Comparison of ENCODE assay signal across 18 mouse cellular contexts in genomic region chr10:94524966-94525365, GRCm38 (mm10).
A peak's percentile ranks its signal among the peaks of the same experiment; 100 is the strongest.
DNase-seq lines count a peak whose midpoint lies in the region; ATAC-seq lines count a peak whose summit lies in the region.
"Had no signal": no experiment of that assay in that cellular context is flagged by ENCODE, and none has a peak within 500 bp of the region (broad histone marks: within the 10 kb centered on the region; RNA-seq: fewer than 3 reads in every experiment).

No protein-coding gene starts in this region.

- no peaks in the 10 kb centered on the region for H3K27me3 ChIP-seq in heart, embryonic 10.5 days (ENCODE audit: insufficient read depth, poor library complexity, severe bottlenecking)
- H3K27me3 ChIP-seq in stomach, embryonic 16.5 days (ENCODE audit: control insufficient read depth, insufficient read depth, low read length), result no peaks in the 10 kb centered on the region
- no peaks in the 10 kb centered on the region for H3K27me3 ChIP-seq in midbrain, embryonic 15.5 days (replicated peaks)
- H3K27me3 ChIP-seq: embryonic facial prominence, embryonic 13.5 days; Patski had no signal

- peaks cover 65% of the 10 kb centered on the region for H3K4me1 ChIP-seq in heart, embryonic 10.5 days
- H3K4me1 ChIP-seq in stomach, embryonic 16.5 days (ENCODE audit: control insufficient read depth, insufficient read depth, low read length), result peaks cover 17% of the 10 kb centered on the region; the same call in 1 of the 2 replicates
- peaks cover 17% of the 10 kb centered on the region for H3K4me1 ChIP-seq in midbrain, embryonic 15.5 days

- H3K4me2 ChIP-seq in stomach, embryonic 16.5 days (ENCODE audit: low read depth, low read length), result no peak overlapping the region
- no peak overlapping the region for H3K4me2 ChIP-seq in midbrain, embryonic 15.5 days
- H3K4me2 ChIP-seq: embryonic facial prominence, embryonic 13.5 days had no signal

- H3K36me3 ChIP-seq in heart, embryonic 10.5 days, result no peaks in the 10 kb centered on the region
- no peaks in the 10 kb centered on the region for H3K36me3 ChIP-seq in stomach, embryonic 16.5 days (ENCODE audit: control insufficient read depth, insufficient read depth, low read length)
- no peaks in the 10 kb centered on the region for H3K36me3 ChIP-seq in midbrain, embryonic 15.5 days (replicated peaks)
- H3K36me3 ChIP-seq: embryonic facial prominence, embryonic 13.5 days had no signal

- intact Hi-C loops in heart, postnatal 10 days (cut with DNase I), result loop anchor here (5.0 kb wide), 1 partner anchor 52 kb away; no protein-coding TSS in a partner anchor

- 0 out of 2 replicates have a peak, but pooled peaks have one; percentile 13 for ATAC-seq in granulocyte monocyte progenitor cell, adult 5-6 weeks (replicated peaks; ENCODE audit: poor library complexity, severe bottlenecking)
- no peak for ATAC-seq in stomach, embryonic 16.5 days (ENCODE audit: insufficient read depth, low FRiP score)
- no peak for ATAC-seq in monocyte, adult 5-6 weeks (replicated peaks; ENCODE audit: insufficient number of reproducible peaks, low FRiP score, low TSS enrichment, poor library complexity, severe bottlenecking)
- ATAC-seq in midbrain, embryonic 15.5 days (replicated peaks), result no peak
- ATAC-seq: intestine, postnatal 0 days; Patski had no signal

- H3K9ac ChIP-seq in stomach, embryonic 16.5 days (ENCODE audit: low read length), result no peak overlapping the region
- no peak overlapping the region for H3K9ac ChIP-seq in midbrain, embryonic 15.5 days
- H3K9ac ChIP-seq: embryonic facial prominence, embryonic 13.5 days had no signal

- H3K27ac ChIP-seq in heart, embryonic 10.5 days, result peak overlapping the region; percentile 74; the same call in 1 of the 2 replicates
- peak overlapping the region; percentile 57 for H3K27ac ChIP-seq in stomach, embryonic 16.5 days (ENCODE audit: low read length)
- no peak overlapping the region for H3K27ac ChIP-seq in midbrain, embryonic 15.5 days
- H3K27ac ChIP-seq: embryonic facial prominence, embryonic 13.5 days had no signal

- no peaks in the 10 kb centered on the region for H3K9me3 ChIP-seq in heart, embryonic 10.5 days
- H3K9me3 ChIP-seq in stomach, embryonic 16.5 days (replicated peaks; ENCODE audit: control insufficient read depth, low read length), result no peaks in the 10 kb centered on the region
- H3K9me3 ChIP-seq in midbrain, embryonic 15.5 days, result no peaks in the 10 kb centered on the region
- H3K9me3 ChIP-seq: embryonic facial prominence, embryonic 13.5 days had no signal

- no peak for DNase-seq in heart, embryonic 10.5 days (ENCODE audit: low spot score)
- no peak for DNase-seq in heart, postnatal 10 days
- peak; percentile 11 for DNase-seq in 416B (ENCODE audit: low read depth)
- no peak for DNase-seq in urinary bladder, adult 18-20 months (ENCODE audit: low spot score in 2 of 2)
- DNase-seq: adrenal gland, postnatal 14 days; B cell, adult 2 months; cerebellum, postnatal 25 days; heart, postnatal 14 days; kidney, postnatal 25 days; liver; spleen, adult 18-20 months had no signal

- 53% methylated on average over 6 of the region's 6 CpGs for WGBS in heart, embryonic 10.5 days
- WGBS in stomach, embryonic 16.5 days, result 62% methylated on average over 6 of the region's 6 CpGs
- WGBS in midbrain, embryonic 15.5 days, result 69% methylated on average over 6 of the region's 6 CpGs

- H3K4me3 ChIP-seq in heart, embryonic 10.5 days, result no peak overlapping the region
- no peak overlapping the region for H3K4me3 ChIP-seq in stomach, embryonic 16.5 days (replicated peaks; ENCODE audit: low read length)
- H3K4me3 ChIP-seq in midbrain, embryonic 15.5 days, result no peak overlapping the region
- H3K4me3 ChIP-seq: embryonic facial prominence, embryonic 13.5 days had no signal
